Mouse (Mus musculus) midbrain, embryonic 15.5 days (tissue): ENCODE data around the gene Acsbg1. TPM values are rescaled to one million over a fixed set of nuclear protein-coding genes. Genes with fewer than 3 reads are reported as not detected.

Experiments used
- ATAC-seq: fragments of 200-750 bp; cut with Nextera tagmentation; replicated peaks from 2 replicates; pipeline ENCODE4 v1.8.0; 2017; ENCODE audit warnings: moderate TSS enrichment
- H3K27ac ChIP-seq: fragments of 300-500 bp; sonication (generic); 2 replicates; pipeline ENCODE4 v1.5.1; 2015; ENCODE audit warnings: mild to moderate bottlenecking, inconsistent platforms
- H3K27me3 ChIP-seq: fragments of 300-500 bp; sonication (generic); replicated peaks from 2 replicates; pipeline ENCODE4 v1.6.1; 2015; ENCODE audit warnings: inconsistent platforms
- H3K36me3 ChIP-seq: fragments of 300-500 bp; sonication (generic); replicated peaks from 2 replicates; pipeline ENCODE4 v1.6.1; 2015; ENCODE audit warnings: inconsistent platforms
- H3K4me1 ChIP-seq: fragments of 300-500 bp; sonication (generic); 2 replicates; pipeline ENCODE4 v1.6.1; 2015; ENCODE audit warnings: inconsistent platforms
- H3K4me2 ChIP-seq: fragments of 300-500 bp; sonication (generic); 2 replicates; pipeline ENCODE4 v1.6.1; 2015; ENCODE audit warnings: inconsistent platforms, mild to moderate bottlenecking, moderate library complexity
- H3K4me3 ChIP-seq: fragments of 300-500 bp; sonication (generic); 2 replicates; pipeline ENCODE4 v1.5.1; 2015; ENCODE audit warnings: mild to moderate bottlenecking, inconsistent platforms
- H3K9ac ChIP-seq: fragments of 300-500 bp; sonication (generic); 2 replicates; pipeline ENCODE4 v1.6.1; 2015; ENCODE audit warnings: mild to moderate bottlenecking, inconsistent platforms
- H3K9me3 ChIP-seq: fragments of 300-500 bp; sonication (generic); 2 replicates; pipeline ENCODE4 v1.6.1; 2016; ENCODE audit warnings: inconsistent platforms
- WGBS: fragments of 180-500 bp; shearing (Covaris S2); methylation state at CpG from one replicate; pipeline ENCODE4 v1.1.7; 2015; ENCODE audit warnings: mixed read lengths; 5-methylcytosine and 5-hydroxymethylcytosine counted together
- polyA plus RNA-seq: library from polyadenylated mRNA; unstranded; fragments of >200 nt; fragmentation: Nextera tagmentation; extraction: Ambion mirVana; gene quantifications from 2 replicates; pipeline ENCODE4 v1.2.1, GENCODE M21; 2015

Acsbg1 gene
- 17.9 and 22.6 TPM in 2 replicates for polyA plus RNA-seq

GRCm38 (mm10) chr9:54661605-54662377 lies at the start of gene Acsbg1:
Gene Acsbg1 (minus strand): TSS chr9:54661870.
- 4% methylated on average over 10 of the region's 10 CpGs for WGBS
- H3K27me3 ChIP-seq: no peaks in the 10 kb centered on the region
- no peaks in the 10 kb centered on the region for H3K36me3 ChIP-seq
- peak; percentile 74 for ATAC-seq
- no peak within 1 kb of the TSS for H3K4me3 ChIP-seq
- H3K4me1 ChIP-seq: peaks cover 8% of the 10 kb centered on the region
- no peaks in the 10 kb centered on the region for H3K9me3 ChIP-seq
- H3K27ac ChIP-seq: peak within 1 kb of the TSS; percentile 45; the same call in 1 of the 2 replicates
- H3K9ac ChIP-seq: no peak within 1 kb of the TSS
- peak within 1 kb of the TSS; percentile 28 for H3K4me2 ChIP-seq

- H3K4me3 ChIP-seq: no peak overlapping the region
- H3K4me2 ChIP-seq: no peak overlapping the region
- peaks cover 3% of the 10 kb centered on the region; the same call in 1 of the 2 replicates for H3K4me1 ChIP-seq
- no peak for ATAC-seq
- no peak overlapping the region for H3K9ac ChIP-seq
- H3K9me3 ChIP-seq: no peaks in the 10 kb centered on the region
- H3K27ac ChIP-seq: no peak overlapping the region
- peaks cover 1% of the 10 kb centered on the region for H3K36me3 ChIP-seq
- H3K27me3 ChIP-seq: no peaks in the 10 kb centered on the region
- WGBS: 91% methylated on average over 5 of the region's 5 CpGs
Measured at GRCm38 (mm10) chr9:54708085-54708484, 46.4 kb upstream of the Acsbg1 start.

- no peak overlapping the region for H3K9ac ChIP-seq
- no peak overlapping the region for H3K4me3 ChIP-seq
- 23% methylated on average over 8 of the region's 8 CpGs for WGBS
- peaks cover 3% of the 10 kb centered on the region; the same call in 1 of the 2 replicates for H3K4me1 ChIP-seq
- H3K27me3 ChIP-seq: no peaks in the 10 kb centered on the region
- H3K27ac ChIP-seq: no peak overlapping the region
- no peak overlapping the region for H3K4me2 ChIP-seq
- no peaks in the 10 kb centered on the region for H3K9me3 ChIP-seq
- no peak for ATAC-seq
- H3K36me3 ChIP-seq: no peaks in the 10 kb centered on the region; the same call in 1 of the 2 replicates
Measured at GRCm38 (mm10) chr9:54707288-54707999, 45.8 kb upstream of the Acsbg1 start.

GRCm38 (mm10) chr9:54705561-54705960 lies 43.9 kb upstream of the Acsbg1 start:
- WGBS: 52% methylated on average over 1 of the region's 1 CpGs
- H3K27ac ChIP-seq: no peak overlapping the region
- peaks cover 4% of the 10 kb centered on the region; the same call in 1 of the 2 replicates for H3K4me1 ChIP-seq
- H3K36me3 ChIP-seq: no peaks in the 10 kb centered on the region; the same call in 1 of the 2 replicates
- H3K9me3 ChIP-seq: no peaks in the 10 kb centered on the region
- no peak overlapping the region for H3K9ac ChIP-seq
- 0 out of 2 replicates have a peak, but pooled peaks cover under 1% of the 10 kb centered on the region for H3K27me3 ChIP-seq
- H3K4me2 ChIP-seq: no peak overlapping the region
- no peak for ATAC-seq
- no peak overlapping the region for H3K4me3 ChIP-seq

GRCm38 (mm10) chr9:54704361-54704760 lies 42.7 kb upstream of the Acsbg1 start:
- Histone ChIP-seq H3K4me1 (peaks cover 13% of the 10 kb centered on the region), H3K27ac (no peak overlapping the region), H3K27me3 (peaks cover 7% of the 10 kb centered on the region; the same call in 1 of the 2 replicates), H3K9ac (no peak overlapping the region), H3K4me3 (no peak overlapping the region), H3K9me3 (no peaks in the 10 kb centered on the region), H3K4me2 (no peak overlapping the region), H3K36me3 (no peaks in the 10 kb centered on the region; the same call in 1 of the 2 replicates)
- WGBS: 81% methylated on average over 5 of the region's 5 CpGs
- no peak for ATAC-seq

- H3K9me3 ChIP-seq: no peaks in the 10 kb centered on the region
- ATAC-seq: no peak
- peaks cover 18% of the 10 kb centered on the region for H3K4me1 ChIP-seq
- H3K4me3 ChIP-seq: no peak overlapping the region
- no peaks in the 10 kb centered on the region for H3K36me3 ChIP-seq
- H3K27me3 ChIP-seq: peaks cover 7% of the 10 kb centered on the region; the same call in 1 of the 2 replicates
- H3K27ac ChIP-seq: no peak overlapping the region
- WGBS: 90% methylated on average over 2 of the region's 2 CpGs
- no peak overlapping the region for H3K9ac ChIP-seq
- H3K4me2 ChIP-seq: no peak overlapping the region
Measured at GRCm38 (mm10) chr9:54702581-54702980, 40.9 kb upstream of the Acsbg1 start.

GRCm38 (mm10) chr9:54700746-54701145 lies 39.1 kb upstream of the Acsbg1 start:
- ATAC-seq: no peak
- H3K4me3 ChIP-seq: no peak overlapping the region

GRCm38 (mm10) chr9:54700174-54700475 lies 38.5 kb upstream of the Acsbg1 start:
- Histone ChIP-seq H3K9me3 (no peaks in the 10 kb centered on the region), H3K4me1 (peaks cover 15% of the 10 kb centered on the region), H3K4me2 (peak overlapping the region; percentile 94), H3K36me3 (no peaks in the 10 kb centered on the region), H3K27me3 (peaks cover 7% of the 10 kb centered on the region; the same call in 1 of the 2 replicates), H3K9ac (peak overlapping the region; percentile 71), H3K27ac (no peak overlapping the region), H3K4me3 (peak overlapping the region; percentile 78)
- 0 out of 2 replicates have a peak, but pooled peaks have one; percentile 2 for ATAC-seq
- 29% methylated on average over 9 of the region's 9 CpGs for WGBS

More at GRCm38 (mm10) chr9:54700746-54701145, 39.1 kb upstream of the Acsbg1 start:
- Histone ChIP-seq H3K27ac (no peak overlapping the region), H3K27me3 (peaks cover 7% of the 10 kb centered on the region; the same call in 1 of the 2 replicates), H3K9ac (no peak overlapping the region), H3K36me3 (no peaks in the 10 kb centered on the region), H3K4me1 (peaks cover 15% of the 10 kb centered on the region), H3K9me3 (no peaks in the 10 kb centered on the region), H3K4me2 (peak overlapping the region; percentile 94)
- 81% methylated on average over 7 of the region's 7 CpGs for whole genome bisulfite sequencing

- peaks cover 7% of the 10 kb centered on the region; the same call in 1 of the 2 replicates for H3K27me3 ChIP-seq
- peak; percentile 86 for ATAC-seq
- H3K9ac ChIP-seq: peak overlapping the region; percentile 71
- H3K36me3 ChIP-seq: no peaks in the 10 kb centered on the region
- WGBS: under 1% methylated on average over 83 of the region's 92 CpGs
- H3K27ac ChIP-seq: no peak overlapping the region; the same call in 1 of the 2 replicates
- peak overlapping the region; percentile 78 for H3K4me3 ChIP-seq
- peak overlapping the region; percentile 94 for H3K4me2 ChIP-seq
- H3K9me3 ChIP-seq: no peaks in the 10 kb centered on the region
- H3K4me1 ChIP-seq: peaks cover 15% of the 10 kb centered on the region
Measured at GRCm38 (mm10) chr9:54699345-54700173, 37.9 kb upstream of the Acsbg1 start.

GRCm38 (mm10) chr9:54699087-54699344 lies 37.3 kb upstream of the Acsbg1 start:
- peak overlapping the region; percentile 78 for H3K4me3 ChIP-seq
- peak; percentile 73 for ATAC-seq

GRCm38 (mm10) chr9:54698318-54699086 lies 36.8 kb upstream of the Acsbg1 start, which contains the start of gene Dnaja4:
Gene Dnaja4 (plus strand): TSS chr9:54698873.
- Histone ChIP-seq H3K9me3 (no peaks in the 10 kb centered on the region), H3K9ac (peak within 1 kb of the TSS; percentile 71), H3K4me1 (peaks cover 15% of the 10 kb centered on the region), H3K27me3 (peaks cover 7% of the 10 kb centered on the region; the same call in 1 of the 2 replicates), H3K4me3 (peak within 1 kb of the TSS; percentile 78), H3K36me3 (no peaks in the 10 kb centered on the region), H3K4me2 (peak within 1 kb of the TSS; percentile 94), H3K27ac (no peak within 1 kb of the TSS; the same call in 1 of the 2 replicates)
- ATAC-seq: peak; percentile 53
- WGBS: 71% methylated on average over 17 of the region's 17 CpGs

More at GRCm38 (mm10) chr9:54699087-54699344, 37.3 kb upstream of the Acsbg1 start:
- H3K27ac ChIP-seq: no peak overlapping the region; the same call in 1 of the 2 replicates
- WGBS: 8% methylated on average over 27 of the region's 27 CpGs
- peak overlapping the region; percentile 71 for H3K9ac ChIP-seq
- peak overlapping the region; percentile 94 for H3K4me2 ChIP-seq
- no peaks in the 10 kb centered on the region for H3K36me3 ChIP-seq
- peaks cover 15% of the 10 kb centered on the region for H3K4me1 ChIP-seq
- H3K27me3 ChIP-seq: peaks cover 7% of the 10 kb centered on the region; the same call in 1 of the 2 replicates
- no peaks in the 10 kb centered on the region for H3K9me3 ChIP-seq
